Mouse (Mus musculus) activated CD4-positive, CD25-positive, alpha-beta regulatory T cell, adult 4 months (primary cell): ENCODE measurements around the gene Mbd4. TPM values are rescaled to one million over a fixed set of nuclear protein-coding genes. Genes with fewer than 3 reads are reported as not detected.

Source experiments
- ATAC-seq: one replicate; pipeline ENCODE4 v1.8.0; 2017
- polyA plus RNA-seq, 2 experiments: library from polyadenylated mRNA; unstranded; fragments of 100-300 nt; shearing (Covaris generic); gene quantifications; one replicate each; pipeline ENCODE4 v1.2.1; 2017

Gene Mbd4
- polyA plus RNA-seq, 2 experiments from 2014 or later: 8.7 to 10.4 TPM

DNA sequence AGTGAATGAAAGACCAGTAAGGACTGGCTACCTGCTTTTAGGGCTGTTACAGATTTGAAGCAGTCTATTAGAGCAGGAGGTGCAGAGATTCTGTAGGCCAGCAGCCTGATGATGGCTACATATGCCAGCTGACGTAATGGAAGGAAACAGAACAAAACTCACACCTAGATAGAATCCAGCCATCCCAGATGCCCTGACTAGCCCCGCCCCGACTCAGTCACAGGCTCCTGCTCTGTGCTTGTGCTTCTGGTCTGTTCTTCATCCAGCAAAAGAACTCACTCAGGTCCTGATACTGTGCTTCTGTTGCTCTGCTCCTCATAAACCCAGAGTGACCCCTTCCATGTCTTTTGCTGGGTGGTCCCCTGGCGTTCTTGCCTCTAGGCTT lies 3.2 kb upstream of the Mbd4 start:
- no peak for ATAC-seq

DNA sequence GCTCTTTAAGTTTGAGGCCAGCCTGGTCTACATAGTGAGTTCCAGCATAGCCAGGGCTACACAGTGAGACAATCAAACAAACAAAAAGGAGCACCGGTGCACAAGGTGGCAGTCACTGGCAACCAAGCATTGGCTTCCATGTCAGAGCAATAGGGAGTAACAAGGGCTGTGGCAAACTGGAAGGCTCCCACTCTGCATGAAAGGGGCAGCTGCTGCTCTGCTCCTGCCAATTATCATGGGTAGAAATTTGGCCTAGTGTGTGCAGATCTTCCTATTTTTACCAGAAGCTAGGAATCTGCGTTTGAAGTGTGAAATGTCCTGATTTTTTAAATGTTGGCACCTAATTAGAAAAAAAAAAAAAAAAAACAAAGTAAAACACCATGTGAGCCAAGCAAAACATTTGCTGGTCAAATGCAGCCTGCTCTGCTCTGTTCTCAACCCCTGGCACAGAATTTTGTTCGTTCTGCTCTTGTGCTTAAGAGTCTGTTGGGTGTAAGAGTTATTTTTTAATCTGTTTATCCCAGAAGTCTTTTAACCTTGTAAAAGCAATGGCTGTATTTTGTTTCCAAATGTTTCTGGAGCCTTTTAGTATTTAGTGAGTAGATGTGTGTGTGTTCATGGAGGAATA lies 2.7 kb upstream of the Mbd4 start:
- ATAC-seq: no peak

DNA sequence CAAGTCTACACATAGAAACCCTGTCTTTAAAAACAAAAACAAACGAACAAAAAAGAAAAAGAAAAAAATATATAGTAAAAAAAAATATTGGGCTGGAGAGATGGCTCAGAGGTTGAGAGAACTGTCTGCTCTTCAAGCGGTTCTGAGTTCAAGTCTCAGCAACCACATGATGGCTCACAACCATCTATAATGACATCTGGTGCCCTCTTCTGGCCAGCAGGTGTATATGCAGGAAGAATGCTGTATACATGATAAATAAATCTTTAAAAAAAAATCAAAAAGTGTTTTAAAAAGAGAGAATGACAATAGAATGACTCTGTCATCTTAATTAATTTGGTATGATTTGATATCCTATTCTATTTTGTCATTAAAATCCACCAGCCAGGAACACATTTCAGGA lies 1.3 kb upstream of the Mbd4 start:
- ATAC-seq: no peak

DNA sequence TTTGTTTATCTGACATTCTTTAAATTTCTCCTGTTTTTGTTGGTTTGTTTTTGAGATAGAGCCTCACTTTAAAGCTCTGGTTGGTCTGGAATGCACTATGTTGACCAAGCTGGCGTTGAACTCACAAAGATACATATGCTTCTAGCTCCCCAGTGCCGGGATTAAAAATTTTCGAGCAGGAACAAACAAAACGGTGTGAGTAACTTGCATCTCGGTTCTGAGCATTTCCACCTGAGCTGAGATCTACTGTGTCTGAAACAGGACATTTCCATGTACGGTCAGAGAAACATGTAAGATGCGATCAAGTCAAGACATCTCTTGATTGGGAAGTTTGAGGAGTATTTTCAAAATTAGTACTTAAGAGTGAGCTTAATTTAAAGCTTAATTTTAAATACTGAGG lies 814 bp upstream of the Mbd4 start:
- ATAC-seq: no peak

DNA sequence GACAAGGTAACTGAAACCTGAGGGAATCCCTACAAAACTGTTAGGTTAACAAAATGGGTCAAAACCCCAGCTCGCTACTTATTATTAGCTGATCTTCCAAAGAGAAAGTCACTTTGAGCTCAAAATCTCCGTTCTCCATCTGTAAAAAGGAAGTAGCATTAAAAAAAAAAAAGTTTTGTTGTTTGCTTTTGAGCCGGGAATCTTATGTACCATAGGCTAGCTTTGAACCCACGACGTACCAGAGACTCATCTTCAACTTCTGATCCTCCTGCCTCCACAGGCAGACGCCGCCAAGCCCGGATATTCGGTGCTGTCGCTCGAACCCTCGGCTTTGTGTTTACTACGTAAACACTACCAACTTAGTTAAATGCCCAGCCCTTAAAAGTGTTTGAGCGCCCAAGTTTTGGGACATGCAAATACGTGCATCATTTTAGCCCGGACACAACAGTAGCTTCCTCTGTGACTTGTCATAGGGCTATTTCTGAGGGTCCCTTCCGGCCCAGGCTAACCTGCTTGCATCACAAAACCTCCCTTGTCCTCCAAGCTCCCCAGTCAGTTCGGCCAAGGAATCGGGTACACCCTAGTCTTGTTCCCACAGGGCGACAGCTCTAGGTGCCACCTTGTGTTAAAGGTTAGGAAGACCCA lies 603 bp downstream of the Mbd4 start:
- no peak for ATAC-seq

DNA sequence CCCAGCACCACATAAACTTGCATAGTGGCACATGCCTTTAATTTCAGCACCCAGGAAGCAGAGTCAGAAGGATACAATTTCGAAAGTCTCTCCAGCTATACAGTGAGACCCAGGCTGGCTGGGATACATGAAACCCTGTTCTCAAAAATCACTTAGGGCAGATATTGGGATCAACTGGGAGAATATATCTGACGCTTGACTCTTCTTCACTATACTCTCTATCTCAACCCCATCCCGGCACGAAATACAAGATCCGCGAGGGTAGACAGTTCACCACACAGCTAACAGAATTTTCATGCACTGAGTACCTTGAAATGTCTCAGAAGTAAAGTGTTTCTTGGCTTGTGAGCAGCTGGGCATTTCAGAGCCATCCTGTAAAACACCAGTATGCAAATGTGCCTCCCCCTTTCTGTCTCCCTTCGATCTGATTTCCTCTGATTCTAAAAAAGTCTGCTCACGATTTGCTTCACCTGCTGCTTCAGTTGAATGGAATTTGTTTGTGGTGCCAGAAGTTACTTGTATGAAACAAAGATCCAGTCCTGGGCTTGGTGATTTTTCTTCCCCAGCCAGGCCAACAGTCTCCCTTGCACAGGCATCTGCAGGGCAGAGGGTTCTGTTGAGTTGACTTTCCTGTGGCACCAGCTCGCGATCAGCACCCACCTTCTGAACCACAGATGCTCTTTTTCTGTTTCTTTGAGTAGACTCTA lies 4.4 kb downstream of the Mbd4 start:
- no peak for ATAC-seq

DNA sequence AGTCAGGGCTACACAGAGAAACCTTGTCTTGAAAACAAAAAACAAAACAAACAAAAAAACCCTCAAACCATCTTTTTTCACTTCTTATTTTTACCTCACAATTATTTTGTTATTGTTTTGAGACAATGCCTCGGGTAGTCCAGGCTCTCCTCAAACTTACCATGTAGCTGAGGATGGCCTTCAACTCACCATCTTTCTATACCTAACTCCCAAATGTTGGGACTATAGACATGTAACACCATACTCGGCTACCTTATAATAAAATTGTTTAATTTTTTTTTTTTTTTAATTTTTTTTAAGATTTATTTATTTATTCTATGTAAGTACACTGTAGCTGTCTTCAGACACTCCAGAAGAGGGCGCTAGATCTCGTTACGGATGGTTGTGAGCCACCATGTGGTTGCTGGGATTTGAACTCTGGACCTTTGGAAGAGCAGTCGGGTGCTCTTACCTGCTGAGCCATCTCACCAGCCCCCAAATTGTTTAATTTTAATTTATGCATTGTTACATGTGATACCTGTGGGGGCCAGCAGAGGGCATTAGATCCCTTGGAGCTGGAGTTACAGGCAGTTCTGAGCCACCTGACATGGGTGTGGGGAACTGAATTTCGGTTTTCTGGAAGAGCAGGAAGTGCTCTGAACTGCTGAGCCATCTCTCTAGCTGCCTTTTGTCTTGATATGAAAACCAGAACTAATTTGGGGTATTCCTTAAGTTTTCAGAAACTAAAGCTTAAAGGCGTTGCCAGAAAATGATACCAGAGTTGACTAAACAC lies 6.3 kb downstream of the Mbd4 start:
- ATAC-seq: peak; percentile 87

DNA sequence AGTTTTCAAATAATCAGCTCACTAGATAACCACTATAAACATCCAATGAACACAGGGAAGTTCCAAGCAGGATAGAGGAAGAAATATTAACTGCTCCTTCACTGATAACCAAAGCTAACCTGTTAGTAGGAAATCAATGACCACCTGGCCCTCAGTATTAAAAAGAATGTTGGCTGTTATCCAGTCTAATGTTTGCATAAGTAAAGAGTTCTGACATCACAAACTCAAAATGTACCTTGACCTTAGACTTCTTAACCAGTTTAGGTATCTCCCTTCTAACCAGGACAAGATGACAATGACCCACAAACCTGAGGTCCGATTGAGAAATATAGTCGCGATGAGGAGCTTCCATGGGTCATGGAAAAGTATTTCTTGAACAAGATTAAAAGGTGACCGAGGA lies 8.2 kb downstream of the Mbd4 start:
- ATAC-seq: no peak

DNA sequence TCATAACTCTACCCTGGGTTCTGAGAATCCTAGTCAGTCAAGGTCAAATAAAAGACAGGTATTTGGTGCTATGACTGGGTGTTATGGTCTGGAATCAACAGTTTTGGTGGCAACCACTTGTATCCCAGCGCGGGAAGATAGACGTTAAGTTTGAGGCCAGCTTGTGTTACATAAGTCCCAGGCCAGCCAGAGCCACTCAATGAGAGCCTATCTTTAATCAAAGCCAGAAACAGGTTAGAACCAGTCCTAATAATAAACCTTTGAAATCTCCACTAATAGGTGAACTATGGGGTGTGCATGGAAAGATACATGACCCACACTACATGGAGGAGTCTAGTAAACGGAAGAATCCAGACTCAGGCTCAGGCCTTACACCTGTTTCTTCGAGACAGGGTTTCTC lies 14.4 kb downstream of the Mbd4 start:
- ATAC-seq: no peak

DNA sequence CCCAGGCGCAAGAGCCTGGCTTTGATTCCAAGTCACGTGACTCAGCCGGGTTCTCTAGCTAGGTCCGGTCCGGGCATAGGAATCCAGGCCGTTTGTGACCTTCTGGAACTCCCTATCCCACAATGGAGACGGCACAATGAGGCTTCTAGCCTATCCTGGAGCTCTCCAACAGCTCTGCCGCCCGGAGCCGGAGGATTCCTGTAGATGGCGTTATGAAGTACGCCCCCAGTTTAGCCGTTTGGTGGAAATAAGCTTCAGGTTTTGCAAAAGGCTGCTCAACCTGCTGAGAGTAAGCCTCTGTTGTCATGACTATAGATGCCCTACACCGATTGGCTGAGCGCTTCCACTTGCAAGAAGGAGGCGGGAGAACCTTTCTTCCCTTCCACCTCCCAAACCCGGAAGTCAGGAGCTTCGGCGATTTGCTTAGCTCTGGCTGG lies 15.0 kb downstream of the Mbd4 start, which contains the start of gene Efcab12:
Gene Efcab12, minus strand, starts transcription at position 252 of the 437 bp plus-strand sequence.
- ATAC-seq: peak; percentile 97

DNA sequence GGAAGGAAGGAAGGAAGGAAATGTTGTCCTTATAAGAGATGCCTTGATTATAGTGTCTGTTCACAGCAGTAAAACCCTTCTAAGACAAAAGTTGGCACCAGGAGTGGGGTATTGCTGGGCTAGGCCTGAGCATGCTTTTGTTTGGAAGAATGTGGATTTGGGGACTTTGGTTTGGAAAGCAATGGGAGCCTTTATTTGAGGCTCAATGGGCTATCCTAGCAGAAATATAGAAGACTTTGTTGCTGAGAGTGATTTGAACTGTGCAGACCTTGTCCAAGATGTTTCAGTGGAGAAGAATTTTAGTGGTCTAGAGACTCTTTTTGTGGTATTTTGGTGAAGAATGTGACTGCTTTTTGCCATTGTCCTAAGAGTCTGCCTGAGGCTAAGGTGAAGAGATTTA lies 19.3 kb downstream of the Mbd4 start:
- no peak for ATAC-seq

DNA sequence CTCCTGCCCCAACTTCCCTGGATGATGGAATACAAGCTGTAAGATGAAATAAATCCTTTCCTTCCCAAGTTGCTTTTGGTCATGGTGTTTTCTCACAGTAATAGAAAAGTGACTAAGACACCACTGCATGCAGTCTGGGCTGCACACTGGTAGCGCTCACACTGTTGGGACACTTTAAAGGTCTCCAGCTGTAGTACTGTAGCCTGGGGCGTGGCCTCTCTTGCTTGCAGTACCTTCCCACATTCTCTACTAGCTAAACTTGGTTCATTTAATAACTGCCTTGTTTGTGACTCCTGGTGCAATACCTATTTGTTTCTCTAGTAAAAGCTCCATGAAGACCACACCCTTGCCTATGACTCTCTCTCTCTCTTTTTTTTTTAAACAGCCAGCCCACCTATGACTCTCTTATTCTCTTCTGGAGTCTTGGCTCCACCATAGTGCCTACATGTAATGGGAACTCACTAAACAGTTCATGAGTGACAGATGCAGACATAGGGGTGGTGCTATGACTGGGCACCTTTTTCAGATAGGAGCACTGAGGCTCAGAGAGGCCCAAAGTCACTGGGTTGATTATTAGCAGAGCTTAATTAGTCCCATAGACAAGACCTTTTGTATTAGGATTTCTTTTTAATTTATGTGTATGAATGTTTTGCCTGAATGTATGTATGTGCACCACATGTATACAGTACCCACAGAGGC lies 20.9 kb downstream of the Mbd4 start:
- no peak for ATAC-seq

DNA sequence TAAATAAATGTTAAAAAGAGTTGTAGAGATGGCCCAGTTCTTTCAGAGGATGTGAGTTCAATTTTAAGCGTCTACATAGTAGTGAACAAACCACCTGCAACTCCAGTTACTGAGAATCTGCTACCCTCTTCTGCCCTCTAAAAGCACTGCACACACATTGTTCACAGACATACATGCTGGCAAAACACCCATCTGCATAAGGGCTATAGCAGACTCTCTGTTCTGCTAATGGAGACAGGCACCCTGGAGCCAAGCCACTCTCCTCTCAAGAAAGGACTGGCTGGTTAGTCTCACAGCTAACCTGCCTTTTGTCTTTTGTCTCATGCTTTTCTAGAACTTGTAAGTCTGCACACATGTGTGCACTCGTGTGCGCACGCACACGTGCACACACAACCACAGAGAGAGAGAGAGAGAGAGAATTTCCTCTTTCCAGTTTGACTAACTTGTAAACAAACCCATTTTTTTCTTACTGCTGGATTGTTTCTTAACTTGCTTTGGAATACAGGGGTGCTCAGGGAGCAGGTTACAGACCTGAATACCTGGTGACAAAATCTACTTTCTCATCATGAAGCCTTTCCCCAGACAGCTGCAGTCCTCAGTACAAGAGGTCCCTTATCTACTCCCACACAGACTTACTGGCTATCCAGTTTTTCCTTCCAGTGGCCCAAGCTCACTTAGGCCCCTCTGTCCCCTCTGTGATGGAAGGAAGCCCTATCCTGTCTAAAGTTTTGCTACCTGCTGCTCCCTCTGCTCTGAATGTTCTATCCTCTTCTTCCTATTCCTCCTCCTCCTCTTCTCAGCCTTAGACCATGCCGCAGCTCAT lies 22.2 kb downstream of the Mbd4 start:
- no peak for ATAC-seq

DNA sequence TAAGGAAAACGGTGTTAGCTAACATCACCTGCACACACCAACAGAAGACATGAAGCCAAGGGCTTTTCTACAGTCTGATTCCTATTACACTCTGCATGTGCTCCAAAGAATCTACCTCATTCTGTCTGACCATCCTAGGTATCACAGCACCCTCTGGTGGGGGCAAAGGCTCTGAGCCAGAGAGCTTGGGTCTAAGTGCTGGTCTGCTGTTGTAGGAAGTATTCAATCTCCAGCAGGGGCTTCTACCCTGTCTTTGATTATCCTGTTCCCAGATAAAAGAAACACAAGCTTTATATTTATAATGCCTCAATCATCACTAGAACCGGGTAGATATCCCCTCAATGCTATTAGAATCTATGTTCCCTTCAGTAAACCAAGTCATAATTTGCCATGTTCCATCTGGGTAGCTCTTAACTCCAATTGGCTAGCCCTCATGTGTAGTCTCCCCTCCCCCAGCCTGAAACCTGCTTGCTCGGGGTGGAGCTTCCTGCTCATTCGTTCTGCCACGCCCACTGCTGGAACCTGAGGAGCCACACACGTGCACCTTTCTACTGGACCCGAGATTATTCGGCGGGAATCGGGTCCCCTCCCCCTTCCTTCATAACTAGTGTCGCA lies 29.2 kb downstream of the Mbd4 start:
- peak; percentile 98 for ATAC-seq

DNA sequence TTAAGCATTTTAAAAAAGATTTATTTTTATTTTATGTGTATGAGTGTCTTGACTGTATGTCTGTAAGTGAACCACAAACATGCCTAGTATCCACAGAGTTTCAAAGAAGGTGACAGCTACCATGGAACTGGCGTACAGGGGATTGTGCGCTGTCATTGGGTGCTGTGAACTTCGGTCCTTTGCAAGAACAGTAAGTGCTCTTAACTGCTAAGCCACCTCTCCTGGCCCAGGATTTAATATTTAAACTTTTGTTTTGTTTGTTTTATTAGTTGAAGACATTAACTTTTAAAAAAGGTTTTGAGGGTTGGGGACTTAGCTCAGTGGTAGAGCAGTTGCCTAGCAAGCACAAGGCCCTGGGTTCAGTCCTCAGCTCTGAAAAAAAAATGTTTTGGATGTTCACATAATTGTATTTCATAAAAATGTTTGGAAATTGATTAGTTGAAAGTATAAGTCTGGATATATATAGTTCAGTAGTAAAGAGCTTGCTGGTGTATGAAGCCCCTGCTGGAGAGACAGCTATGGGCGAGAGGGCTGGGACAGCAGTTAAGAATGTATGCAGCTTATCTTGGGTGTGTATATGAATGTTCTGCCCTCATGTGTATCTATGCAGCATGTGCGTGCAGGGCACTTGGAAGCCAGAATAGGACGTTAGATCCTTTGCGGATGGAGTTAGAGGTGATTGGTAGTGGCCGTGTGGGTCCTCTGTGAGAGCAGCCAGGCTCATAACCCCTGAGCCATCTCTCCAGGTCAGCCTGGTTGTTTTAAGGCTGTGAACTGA lies 31.8 kb downstream of the Mbd4 start:
- ATAC-seq: no peak

DNA sequence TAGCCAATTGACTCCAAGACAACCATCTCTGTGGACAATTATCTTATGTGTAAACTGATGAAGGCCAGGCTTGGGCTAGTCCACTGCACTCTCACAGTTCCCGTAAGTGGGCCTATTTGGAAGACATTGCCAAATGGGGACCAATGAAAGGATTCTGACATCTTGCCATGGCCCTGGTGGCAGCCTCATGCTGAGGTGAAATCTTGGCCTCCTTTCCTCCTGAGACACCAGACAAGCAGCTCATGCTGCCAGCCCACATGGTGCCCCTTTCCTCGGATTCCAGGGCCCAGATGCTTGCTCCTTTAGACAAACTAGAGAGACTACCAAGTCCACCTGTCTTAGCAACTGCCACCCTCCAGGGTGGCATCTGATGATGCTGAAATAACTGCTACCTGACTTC lies 35.0 kb downstream of the Mbd4 start:
- ATAC-seq: no peak

DNA sequence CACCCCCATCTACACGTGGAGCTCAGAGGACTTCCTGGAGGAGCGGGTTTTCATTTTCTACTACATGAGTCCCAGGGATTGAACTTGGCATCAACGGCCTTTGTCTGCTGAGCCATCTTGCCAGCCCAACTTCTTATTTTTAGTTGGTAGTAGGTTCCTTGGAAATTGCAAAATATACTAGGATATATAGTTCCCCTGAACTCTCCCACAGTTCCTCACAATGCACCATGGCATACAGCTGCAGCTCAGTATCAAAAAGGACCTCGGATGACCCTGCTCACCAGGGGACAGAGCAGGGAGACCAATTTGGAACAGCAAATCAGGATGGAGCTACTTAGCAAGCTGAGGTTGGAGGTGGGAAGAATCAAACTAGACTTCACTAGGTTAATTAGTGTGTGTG lies 38.1 kb downstream of the Mbd4 start:
- no peak for ATAC-seq

DNA sequence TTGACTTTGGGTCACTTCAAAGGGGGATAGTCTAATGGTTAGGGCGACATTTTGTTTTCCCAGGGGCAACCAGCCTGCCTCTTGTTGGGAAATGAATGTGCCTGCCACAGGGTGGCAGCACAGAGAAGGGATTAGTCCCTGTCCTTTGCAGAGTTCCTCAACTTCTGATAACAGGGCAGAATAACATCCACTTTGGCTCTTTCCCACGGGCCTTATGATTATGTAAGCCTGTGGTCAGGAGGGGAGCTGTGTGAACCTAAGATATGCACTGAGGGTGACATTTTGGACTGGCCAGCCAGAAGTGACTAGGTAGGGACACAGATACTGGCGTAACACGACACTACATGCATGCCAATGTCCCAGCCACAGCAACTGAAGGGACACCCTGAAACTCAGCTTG lies 39.1 kb downstream of the Mbd4 start:
- no peak for ATAC-seq

DNA sequence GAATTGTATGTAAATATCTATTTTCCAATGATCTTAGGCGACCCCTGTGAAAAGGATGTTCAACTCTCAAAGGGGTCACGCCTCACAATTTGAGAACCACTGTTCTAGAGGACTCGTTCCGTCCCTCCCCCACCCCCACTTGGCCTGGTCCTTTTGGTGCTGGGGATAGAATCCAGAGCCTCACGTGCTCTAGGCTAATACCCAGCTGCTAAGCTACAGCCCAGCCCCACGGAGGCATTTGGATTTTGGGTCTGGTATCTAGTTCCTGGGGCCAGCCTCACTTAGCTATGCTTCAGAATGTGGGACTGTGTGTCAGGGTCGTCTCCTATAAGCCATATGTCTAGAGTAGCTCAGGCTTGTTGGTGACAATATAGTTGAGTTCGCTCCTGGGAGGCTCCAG lies 41.6 kb downstream of the Mbd4 start:
- ATAC-seq: no peak

DNA sequence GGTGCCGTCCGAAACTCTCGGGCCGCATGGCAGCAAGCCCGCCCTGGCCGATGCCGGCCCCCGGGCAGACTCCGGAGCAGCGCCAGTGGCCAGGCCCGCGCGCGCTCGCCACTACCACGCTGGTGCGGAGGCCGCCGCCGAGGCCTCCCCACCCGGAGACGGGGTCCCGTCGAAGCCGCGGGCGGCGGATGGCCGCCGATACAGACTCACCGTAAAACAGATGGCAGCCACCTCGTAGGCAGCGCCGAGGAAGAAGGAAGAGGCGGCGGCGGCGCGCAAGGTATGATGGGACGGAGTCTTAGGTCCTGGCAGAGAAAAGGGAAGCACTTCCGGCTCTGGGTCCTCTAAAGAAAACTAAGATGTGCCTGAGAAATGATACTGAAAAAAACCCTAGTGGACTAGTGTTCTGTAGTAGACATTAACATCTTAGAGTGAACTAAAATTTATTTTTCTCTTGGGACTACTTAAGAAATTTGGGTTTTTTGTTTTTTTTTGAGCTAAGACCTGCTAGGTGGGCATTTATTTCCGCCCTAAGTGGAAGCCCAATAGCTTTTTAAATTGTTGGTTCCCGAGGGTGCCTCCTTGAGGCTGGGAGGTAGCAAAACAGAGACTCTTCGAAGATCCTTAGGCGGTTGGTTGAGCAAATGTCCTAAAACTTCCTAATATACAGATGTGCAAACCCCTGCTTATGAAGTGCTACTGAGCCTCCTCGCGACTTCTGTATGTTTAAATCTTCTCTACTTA lies 44.5 kb downstream of the Mbd4 start, which contains the start of gene Rpl32:
Gene Rpl32, minus strand, starts transcription at position 260 of the 744 bp plus-strand sequence.
- peak; percentile 92 for ATAC-seq
